Comparison of ENCODE assay signal across 10 mouse cellular contexts in genomic region chr11:95007418-95007817, GRCm38 (mm10). TPM values are rescaled to one million over a fixed set of nuclear protein-coding genes. Genes with fewer than 3 reads are reported as not detected.
DNase-seq lines count a peak whose midpoint lies in the region; ATAC-seq lines count a peak whose summit lies in the region.
"Had no signal": no experiment of that assay in that cellular context is flagged by ENCODE, and none has a peak within 500 bp of the region (broad histone marks: within the 10 kb centered on the region; RNA-seq: fewer than 3 reads in every experiment).

No protein-coding gene starts in this region.

- peak overlapping the region; percentile 80; the same call in 1 of the 2 replicates for H3K4me2 ChIP-seq in heart, embryonic 12.5 days
- H3K4me2 ChIP-seq in hindbrain, embryonic 15.5 days: peak overlapping the region; percentile 71
- H3K4me2 ChIP-seq in midbrain, embryonic 12.5 days (replicated peaks): peak overlapping the region; percentile 68; the same call in 1 of the 2 replicates

- H3K9me3 ChIP-seq in heart, embryonic 12.5 days (replicated peaks): no peaks in the 10 kb centered on the region
- H3K9me3 ChIP-seq in hindbrain, embryonic 15.5 days: no peaks in the 10 kb centered on the region
- H3K9me3 ChIP-seq in midbrain, embryonic 12.5 days: no peaks in the 10 kb centered on the region

- DNase-seq in heart, postnatal 4 days: no peak
- DNase-seq in adipocyte (ENCODE audit: low spot score): peak; percentile 35
- no peak for DNase-seq in B cell, adult 2 months
- no peak for DNase-seq in thymus, postnatal 0 days (ENCODE audit: low spot score)
- DNase-seq in urinary bladder, adult 18-20 months (ENCODE audit: low spot score in 2 of 2): no peak

- peak overlapping the region; percentile 48; the same call in 1 of the 2 replicates for H3K4me3 ChIP-seq in heart, embryonic 12.5 days
- H3K4me3 ChIP-seq in hindbrain, embryonic 15.5 days: no peak overlapping the region
- no peak overlapping the region for H3K4me3 ChIP-seq in midbrain, embryonic 12.5 days

- H3K4me1 ChIP-seq in heart, embryonic 12.5 days (replicated peaks): peaks cover 69% of the 10 kb centered on the region
- peaks cover 50% of the 10 kb centered on the region for H3K4me1 ChIP-seq in hindbrain, embryonic 15.5 days (replicated peaks)
- H3K4me1 ChIP-seq in midbrain, embryonic 12.5 days: peaks cover 46% of the 10 kb centered on the region

- no peak for ATAC-seq in heart, embryonic 12.5 days (ENCODE audit: insufficient number of reproducible peaks, low FRiP score)
- no peak for ATAC-seq in hindbrain, embryonic 15.5 days (ENCODE audit: low FRiP score, low read depth)
- no peak for ATAC-seq in midbrain, embryonic 12.5 days (ENCODE audit: low FRiP score, low read depth)

- WGBS in heart, embryonic 12.5 days: 52% methylated on average over 3 of the region's 3 CpGs
- WGBS in hindbrain, embryonic 15.5 days: 86% methylated on average over 3 of the region's 3 CpGs
- WGBS in midbrain, embryonic 12.5 days: 93% methylated on average over 3 of the region's 3 CpGs

- peaks cover 33% of the 10 kb centered on the region for H3K36me3 ChIP-seq in heart, embryonic 12.5 days
- peaks cover 14% of the 10 kb centered on the region; the same call in 1 of the 2 replicates for H3K36me3 ChIP-seq in hindbrain, embryonic 15.5 days
- peaks cover 31% of the 10 kb centered on the region for H3K36me3 ChIP-seq in midbrain, embryonic 12.5 days

- H3K27me3 ChIP-seq in heart, embryonic 12.5 days (replicated peaks): no peaks in the 10 kb centered on the region
- H3K27me3 ChIP-seq in hindbrain, embryonic 15.5 days: no peaks in the 10 kb centered on the region
- H3K27me3 ChIP-seq in midbrain, embryonic 12.5 days: no peaks in the 10 kb centered on the region

- H3K9ac ChIP-seq in heart, embryonic 12.5 days: peak overlapping the region; percentile 3; the same call in 1 of the 2 replicates
- no peak overlapping the region for H3K9ac ChIP-seq in hindbrain, embryonic 15.5 days
- no peak overlapping the region for H3K9ac ChIP-seq in midbrain, embryonic 12.5 days (replicated peaks)

- H3K27ac ChIP-seq in heart, embryonic 12.5 days (ENCODE audit: poor library complexity, severe bottlenecking): no peak overlapping the region
- peak overlapping the region; percentile 95 for H3K27ac ChIP-seq in hindbrain, embryonic 15.5 days (replicated peaks)
- H3K27ac ChIP-seq in midbrain, embryonic 12.5 days (replicated peaks): peak overlapping the region; percentile 76

RNA-seq across cellular contexts. Expression of gene Samd14, which starts 2.3 kb away (rescaled TPM):
- polyA plus RNA-seq in heart, embryonic 12.5 days (2016; fragmentation: Nextera tagmentation; extraction: Ambion mirVana): 14.8 and 16.5 TPM in 2 replicates
- 1 to 10 TPM; 9.1 to 9.5 TPM for total RNA-seq in heart, postnatal 4 days (2021)
- 146 and 176 TPM in 2 replicates for polyA plus RNA-seq in hindbrain, embryonic 15.5 days (2015; fragmentation: Nextera tagmentation; extraction: Ambion mirVana)
- polyA plus RNA-seq in midbrain, embryonic 12.5 days (2016; fragmentation: Nextera tagmentation; extraction: Ambion mirVana): 93.5 and 100 TPM in 2 replicates
- 6.7 and 7.0 TPM in 2 replicates for polyA plus RNA-seq in thymus, postnatal 0 days (2015; fragmentation: Nextera tagmentation; extraction: Ambion mirVana)

RNA-seq across cellular contexts. Expression of gene Ppp1r9b, which starts 16.6 kb away (rescaled TPM):
- 10.4 and 12.2 TPM in 2 replicates for polyA plus RNA-seq in heart, embryonic 12.5 days (2016; fragmentation: Nextera tagmentation; extraction: Ambion mirVana)
- 10 to 100 TPM; 45.3 to 46.3 TPM for total RNA-seq in heart, postnatal 4 days (2021)
- 20.7 and 21.4 TPM in 2 replicates for polyA plus RNA-seq in hindbrain, embryonic 15.5 days (2015; fragmentation: Nextera tagmentation; extraction: Ambion mirVana)
- 15.7 and 17.7 TPM in 2 replicates for polyA plus RNA-seq in midbrain, embryonic 12.5 days (2016; fragmentation: Nextera tagmentation; extraction: Ambion mirVana)
- polyA plus RNA-seq in thymus, postnatal 0 days (2015; fragmentation: Nextera tagmentation; extraction: Ambion mirVana): 21.5 and 27.9 TPM in 2 replicates

RNA-seq across cellular contexts. Expression of gene Sgca, which starts 31.3 kb away (rescaled TPM):
- 20.6 and 26.6 TPM in 2 replicates for polyA plus RNA-seq in heart, embryonic 12.5 days (2016; fragmentation: Nextera tagmentation; extraction: Ambion mirVana)
- total RNA-seq in heart, postnatal 4 days (2021): 10 to 100 TPM; 67.0 to 89.1 TPM
- polyA plus RNA-seq in hindbrain, embryonic 15.5 days (2015; fragmentation: Nextera tagmentation; extraction: Ambion mirVana): 0.19 TPM in 1 of 2 replicates, not detected in the other
- polyA plus RNA-seq in midbrain, embryonic 12.5 days (2016; fragmentation: Nextera tagmentation; extraction: Ambion mirVana): not detected in 2 replicates
- 0.22 and 0.30 TPM in 2 replicates for polyA plus RNA-seq in thymus, postnatal 0 days (2015; fragmentation: Nextera tagmentation; extraction: Ambion mirVana)

RNA-seq across cellular contexts. Expression of gene Pdk2, which starts 33.7 kb away (rescaled TPM):
- 65.1 and 68.3 TPM in 2 replicates for polyA plus RNA-seq in heart, embryonic 12.5 days (2016; fragmentation: Nextera tagmentation; extraction: Ambion mirVana)
- total RNA-seq in heart, postnatal 4 days (2021): 100 to 1,000 TPM; 178 to 200 TPM
- 26.2 and 33.4 TPM in 2 replicates for polyA plus RNA-seq in hindbrain, embryonic 15.5 days (2015; fragmentation: Nextera tagmentation; extraction: Ambion mirVana)
- polyA plus RNA-seq in midbrain, embryonic 12.5 days (2016; fragmentation: Nextera tagmentation; extraction: Ambion mirVana): 19.1 and 22.7 TPM in 2 replicates
- polyA plus RNA-seq in thymus, postnatal 0 days (2015; fragmentation: Nextera tagmentation; extraction: Ambion mirVana): 13.0 and 13.9 TPM in 2 replicates

RNA-seq across cellular contexts. Expression of gene Hils1, which starts 40.0 kb away (rescaled TPM):
- 0.30 TPM in 1 of 2 replicates, not detected in the other for polyA plus RNA-seq in heart, embryonic 12.5 days (2016; fragmentation: Nextera tagmentation; extraction: Ambion mirVana)
- not detected for total RNA-seq in heart, postnatal 4 days (2021)
- polyA plus RNA-seq in hindbrain, embryonic 15.5 days (2015; fragmentation: Nextera tagmentation; extraction: Ambion mirVana): not detected in 2 replicates
- not detected in 2 replicates for polyA plus RNA-seq in midbrain, embryonic 12.5 days (2016; fragmentation: Nextera tagmentation; extraction: Ambion mirVana)
- not detected in 2 replicates for polyA plus RNA-seq in thymus, postnatal 0 days (2015; fragmentation: Nextera tagmentation; extraction: Ambion mirVana)
- polyA plus RNA-seq: embryonic facial prominence, embryonic 11.5 days; large intestine, adult 2 months had no signal

Comparison
In these comparisons a context has a peak if more than half of its experiments do, and no peak if none do; other contexts are left out.
1. RNA of gene Sgca, which starts 31.3 kb away (polyA plus RNA-seq): 20.6 to 26.6 TPM in heart, embryonic 12.5 days; 0.22 to 0.30 TPM in thymus, postnatal 0 days, 0.19 TPM in hindbrain, embryonic 15.5 days and not detected in midbrain, embryonic 12.5 days; every median in the first group is over 10 times any median in the second.
2. Peak in every context shown above with its lines, with median percentiles within 50 percentile points of each other: H3K4me2 ChIP-seq.